Mouse (Mus musculus) intestine, postnatal 0 days (tissue): ENCODE data around the gene Chrne. TPM values are rescaled to one million over a fixed set of nuclear protein-coding genes. Genes with fewer than 3 reads are reported as not detected.
A peak's percentile ranks its signal among the peaks of the same experiment; 100 is the strongest.

Experiments used
- ATAC-seq: fragments of 200-750 bp; cut with Nextera tagmentation; 2 replicates; pipeline ENCODE4 v1.8.0; 2017; ENCODE audit warnings: mild to moderate bottlenecking, moderate TSS enrichment, moderate library complexity
- H3K27ac ChIP-seq: fragments of 300-500 bp; sonication (generic); 2 replicates; pipeline ENCODE4 v1.5.1; 2014; ENCODE audit warnings: mild to moderate bottlenecking, low read depth, low read length, moderate library complexity
- H3K27me3 ChIP-seq: fragments of 300-500 bp; sonication (generic); replicated peaks from 2 replicates; pipeline ENCODE4 v1.6.1; 2014; ENCODE audit warnings: low read length, mixed read lengths; ENCODE audit not compliant: control insufficient read depth, insufficient read depth
- H3K36me3 ChIP-seq: fragments of 300-500 bp; sonication (generic); 2 replicates; pipeline ENCODE4 v1.6.1; 2014; ENCODE audit warnings: mild to moderate bottlenecking, moderate library complexity; ENCODE audit not compliant: control insufficient read depth, insufficient read depth
- H3K4me1 ChIP-seq: fragments of 300-500 bp; sonication (generic); replicated peaks from 2 replicates; pipeline ENCODE4 v1.6.1; 2014; ENCODE audit warnings: antibody characterized with exemption, low read length, mixed read lengths; ENCODE audit not compliant: control insufficient read depth, insufficient read depth
- H3K4me2 ChIP-seq: fragments of 300-500 bp; sonication (generic); replicated peaks from 2 replicates; pipeline ENCODE4 v1.6.1; 2014; ENCODE audit warnings: low read depth, mild to moderate bottlenecking, moderate library complexity
- H3K4me3 ChIP-seq: fragments of 300-500 bp; sonication (generic); 2 replicates; pipeline ENCODE4 v1.5.1; 2014; ENCODE audit warnings: low read depth, low read length
- H3K9ac ChIP-seq: fragments of 300-500 bp; sonication (generic); 2 replicates; pipeline ENCODE4 v1.6.1; 2014; ENCODE audit warnings: mild to moderate bottlenecking, low read depth, low read length
- H3K9me3 ChIP-seq: fragments of 300-500 bp; sonication (generic); 2 replicates; pipeline ENCODE4 v1.6.1; 2016; ENCODE audit warnings: mixed run types; ENCODE audit not compliant: control insufficient read depth
- CTCF ChIP-seq: sonication (generic); IDR thresholded peaks from 2 replicates; pipeline ENCODE4 v1.5.1; 2016; ENCODE audit warnings: low read depth, mild to moderate bottlenecking, control low read depth, antibody characterized with exemption, moderate library complexity
- WGBS: fragments of 180-500 bp; shearing (Covaris S2); extraction: QIAGEN DNeasy Blood & Tissue Kit; methylation state at CpG from one replicate; pipeline ENCODE4 v1.1.7; 2014; 5-methylcytosine and 5-hydroxymethylcytosine counted together
- polyA plus RNA-seq: library from polyadenylated mRNA; unstranded; fragments of >200 nt; fragmentation: Nextera tagmentation; extraction: Ambion mirVana; gene quantifications from 2 replicates; pipeline ENCODE4 v1.2.1, GENCODE M21; 2015

Chrne gene
- polyA plus RNA-seq, 1 experiment from 2014 or later = 0.12 TPM

GRCm38 (mm10) chr11:70637764-70638163 lies 18.7 kb upstream of the Chrne start:
- H3K9me3 ChIP-seq = no peaks in the 10 kb centered on the region
- no peaks in the 10 kb centered on the region for H3K36me3 ChIP-seq
- H3K4me1 ChIP-seq = no peaks in the 10 kb centered on the region
- 95% methylated on average over 1 of the region's 1 CpGs for WGBS
- no peaks in the 10 kb centered on the region for H3K27me3 ChIP-seq
- H3K4me3 ChIP-seq = no peak overlapping the region
- no peak for TF ChIP-seq CTCF
- ATAC-seq = no peak
- H3K27ac ChIP-seq = no peak overlapping the region
- no peak overlapping the region for H3K9ac ChIP-seq
- no peak overlapping the region for H3K4me2 ChIP-seq

DNA sequence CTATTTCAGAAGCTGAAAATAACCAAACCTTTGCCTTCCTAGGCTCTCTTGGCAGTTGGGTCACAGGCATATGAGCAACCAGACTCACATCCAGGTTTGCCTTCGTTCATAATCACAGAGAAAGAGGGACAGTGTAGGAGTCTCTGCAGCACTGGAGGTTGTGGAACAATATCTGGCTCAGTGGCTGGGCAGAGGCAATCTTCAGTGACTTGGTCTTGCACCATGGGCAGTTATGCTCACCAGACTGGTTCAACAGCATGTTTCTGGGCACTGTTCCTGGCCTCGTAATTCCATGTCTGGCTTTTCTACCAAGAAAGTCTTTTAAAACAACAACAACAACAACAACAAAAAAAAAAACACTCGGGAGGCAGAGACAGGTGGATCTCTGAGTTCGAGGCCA lies 16.6 kb upstream of the Chrne start:
- H3K27ac ChIP-seq = no peak overlapping the region
- no peaks in the 10 kb centered on the region for H3K4me1 ChIP-seq
- H3K9me3 ChIP-seq = no peaks in the 10 kb centered on the region
- no peak overlapping the region for H3K4me3 ChIP-seq
- H3K9ac ChIP-seq = no peak overlapping the region
- TF ChIP-seq CTCF = no peak
- no peaks in the 10 kb centered on the region for H3K36me3 ChIP-seq
- 83% methylated on average over 4 of the region's 4 CpGs for WGBS
- ATAC-seq = no peak
- H3K27me3 ChIP-seq = no peaks in the 10 kb centered on the region
- H3K4me2 ChIP-seq = no peak overlapping the region

DNA sequence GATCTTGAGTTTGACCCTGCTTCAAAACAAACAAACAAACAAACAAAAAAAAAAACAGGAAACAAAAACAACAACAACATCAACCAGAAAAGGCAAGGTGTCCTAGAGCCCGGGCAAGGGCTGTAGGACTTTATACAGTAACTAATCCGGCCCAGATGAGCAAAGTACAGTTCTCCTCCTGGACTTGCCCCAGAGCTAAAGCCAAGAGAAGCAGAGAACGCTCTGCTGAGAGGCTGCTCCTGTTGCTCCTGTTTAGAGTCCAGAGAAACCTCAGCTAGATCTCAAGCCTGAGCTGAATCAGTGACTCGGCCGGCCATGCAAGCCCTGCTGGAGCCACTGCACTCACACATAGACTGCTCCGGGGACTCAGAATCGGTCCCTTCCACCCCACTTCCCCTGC lies 11.1 kb upstream of the Chrne start:
- Histone ChIP-seq H3K36me3 (no peaks in the 10 kb centered on the region), H3K4me3 (no peak overlapping the region), H3K9ac (0 out of 2 replicates have a peak overlapping the region, but pooled peaks have one; percentile 13), H3K27me3 (no peaks in the 10 kb centered on the region), H3K4me2 (no peak overlapping the region), H3K9me3 (no peaks in the 10 kb centered on the region), H3K27ac (peak overlapping the region; percentile 22; the same call in 1 of the 2 replicates), H3K4me1 (0 out of 2 replicates have a peak, but pooled peaks cover 2% of the 10 kb centered on the region)
- no peak for ATAC-seq
- 49% methylated on average over 7 of the region's 7 CpGs for WGBS
- no peak for TF ChIP-seq CTCF

DNA sequence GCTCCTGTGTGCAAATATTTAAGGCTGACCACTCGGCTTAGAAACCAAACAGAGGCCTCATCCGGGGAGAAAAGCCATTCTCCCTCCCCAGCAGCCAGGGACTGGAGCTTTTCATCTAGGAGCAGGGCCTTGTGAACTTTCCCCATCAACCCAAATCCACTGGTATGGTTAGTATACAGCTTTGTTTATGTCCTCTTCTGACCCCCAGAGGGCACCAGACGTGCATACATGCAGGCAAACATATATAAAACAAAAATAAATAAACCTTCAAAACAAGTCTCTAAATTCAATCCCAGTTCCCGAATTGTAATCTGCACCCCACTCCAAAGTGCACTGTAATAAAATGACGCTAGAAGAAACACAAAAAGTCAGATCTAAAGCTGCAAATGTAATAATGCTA lies 10.5 kb upstream of the Chrne start:
- WGBS = 43% methylated on average over 5 of the region's 5 CpGs
- Histone ChIP-seq H3K27me3 (no peaks in the 10 kb centered on the region), H3K9me3 (no peaks in the 10 kb centered on the region), H3K36me3 (no peaks in the 10 kb centered on the region), H3K4me3 (no peak overlapping the region), H3K4me2 (no peak overlapping the region), H3K4me1 (0 out of 2 replicates have a peak, but pooled peaks cover 2% of the 10 kb centered on the region), H3K27ac (no peak overlapping the region), H3K9ac (no peak overlapping the region)
- peak; percentile 63 for TF ChIP-seq CTCF
- no peak for ATAC-seq

DNA sequence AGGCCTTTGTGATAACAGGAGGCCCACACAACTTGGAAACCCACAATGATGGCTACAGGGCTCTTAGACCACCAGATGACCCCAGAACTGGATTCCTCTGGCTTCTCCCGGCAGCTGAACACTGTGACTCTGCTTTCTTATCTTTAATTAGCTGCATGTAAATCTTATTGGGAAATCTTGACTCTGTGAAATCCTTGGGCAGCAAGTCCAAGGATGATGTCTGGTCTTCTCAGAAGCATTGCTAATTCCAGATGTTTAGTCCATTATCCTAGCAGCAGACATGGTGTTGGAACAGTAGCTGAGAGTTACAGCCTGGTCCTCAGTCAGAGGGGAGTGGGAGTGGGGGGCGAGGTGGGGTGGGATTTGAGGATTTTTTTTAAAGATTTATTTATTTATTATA lies 9.4 kb upstream of the Chrne start:
- no peak overlapping the region for H3K4me3 ChIP-seq
- no peaks in the 10 kb centered on the region for H3K36me3 ChIP-seq
- no peaks in the 10 kb centered on the region for H3K27me3 ChIP-seq
- no peak for TF ChIP-seq CTCF
- H3K4me2 ChIP-seq = no peak overlapping the region
- H3K27ac ChIP-seq = no peak overlapping the region
- ATAC-seq = no peak
- H3K9ac ChIP-seq = no peak overlapping the region
- no peaks in the 10 kb centered on the region for H3K9me3 ChIP-seq
- 0 out of 2 replicates have a peak, but pooled peaks cover 2% of the 10 kb centered on the region for H3K4me1 ChIP-seq
- 60% methylated on average over 2 of the region's 2 CpGs for WGBS

DNA sequence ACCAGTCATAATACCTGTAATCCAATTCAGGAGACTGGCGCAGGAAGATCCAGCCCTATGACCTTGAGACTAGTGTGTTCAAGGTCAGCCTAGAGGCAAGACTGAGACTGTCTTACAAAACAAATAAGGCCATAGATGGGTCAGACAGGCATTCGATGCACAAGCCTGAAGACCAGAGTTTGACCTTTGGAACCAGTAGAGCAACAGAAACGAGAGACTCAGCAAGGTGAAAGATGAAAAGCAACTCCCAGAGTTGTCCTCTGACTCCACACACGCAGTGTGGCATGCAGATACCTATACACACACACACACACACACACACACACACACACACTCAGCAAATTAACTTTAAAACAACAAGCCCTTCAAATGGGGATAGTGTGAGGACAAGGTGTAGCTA lies 7.9 kb upstream of the Chrne start:
- no peak for TF ChIP-seq CTCF
- Histone ChIP-seq H3K9me3 (no peaks in the 10 kb centered on the region), H3K27ac (peak overlapping the region; percentile 50; the same call in 1 of the 2 replicates), H3K9ac (no peak overlapping the region), H3K27me3 (no peaks in the 10 kb centered on the region), H3K4me1 (0 out of 2 replicates have a peak, but pooled peaks cover 4% of the 10 kb centered on the region), H3K4me2 (no peak overlapping the region), H3K4me3 (no peak overlapping the region), H3K36me3 (no peaks in the 10 kb centered on the region)
- WGBS = 42% methylated on average over 4 of the region's 4 CpGs
- ATAC-seq = peak; percentile 42; the same call in 1 of the 2 replicates

DNA sequence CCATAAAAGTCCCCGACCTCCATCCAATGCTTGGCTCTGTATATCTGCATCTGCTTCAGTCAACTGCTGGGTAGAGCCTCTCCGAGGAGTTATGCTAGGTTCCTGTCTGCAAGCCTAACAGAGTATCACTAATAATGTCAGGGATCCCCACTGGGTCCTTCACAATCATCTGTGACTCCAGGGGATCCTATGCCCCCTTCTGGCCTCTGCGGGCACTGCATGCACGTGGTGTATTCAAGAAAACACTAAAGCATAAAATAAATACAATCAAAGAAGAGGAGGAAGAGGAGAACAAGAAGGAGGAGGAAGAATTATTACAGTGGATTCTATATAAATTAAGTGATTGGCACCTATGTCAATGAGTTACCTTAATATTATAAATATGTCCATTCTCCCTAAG lies 6.5 kb upstream of the Chrne start:
- WGBS = 47% methylated on average over 4 of the region's 4 CpGs
- no peak overlapping the region for H3K4me2 ChIP-seq
- H3K27ac ChIP-seq = no peak overlapping the region
- no peak overlapping the region for H3K9ac ChIP-seq
- H3K27me3 ChIP-seq = no peaks in the 10 kb centered on the region
- no peaks in the 10 kb centered on the region for H3K9me3 ChIP-seq
- H3K4me3 ChIP-seq = no peak overlapping the region
- 0 out of 2 replicates have a peak, but pooled peaks cover 9% of the 10 kb centered on the region for H3K4me1 ChIP-seq
- H3K36me3 ChIP-seq = no peaks in the 10 kb centered on the region
- peak; percentile 77 for TF ChIP-seq CTCF
- ATAC-seq = no peak
